Mouse (Mus musculus) spleen, adult 2 months (tissue): Measurements from ENCODE around the gene Gm13271.
"Not testable (repeated sequence)": the region's sequence is repeated elsewhere in the genome, so short reads cannot be mapped to it uniquely, and the experiment has no call there.

Experiments
- CTCF ChIP-seq: fragments of 200-500 bp; IDR thresholded peaks from 2 replicates; pipeline ENCODE4 v1.5.1; 2011; ENCODE audit warnings: mild to moderate bottlenecking, inconsistent platforms; ENCODE audit not compliant: insufficient read depth, insufficient read length, insufficient replicate concordance; ENCODE audit errors: extremely low read depth
- POLR2A ChIP-seq: fragments of 200-500 bp; IDR thresholded peaks from 2 replicates; pipeline ENCODE4 v1.6.1; 2011; ENCODE audit warnings: low read depth, low read length, inconsistent platforms

DNA sequence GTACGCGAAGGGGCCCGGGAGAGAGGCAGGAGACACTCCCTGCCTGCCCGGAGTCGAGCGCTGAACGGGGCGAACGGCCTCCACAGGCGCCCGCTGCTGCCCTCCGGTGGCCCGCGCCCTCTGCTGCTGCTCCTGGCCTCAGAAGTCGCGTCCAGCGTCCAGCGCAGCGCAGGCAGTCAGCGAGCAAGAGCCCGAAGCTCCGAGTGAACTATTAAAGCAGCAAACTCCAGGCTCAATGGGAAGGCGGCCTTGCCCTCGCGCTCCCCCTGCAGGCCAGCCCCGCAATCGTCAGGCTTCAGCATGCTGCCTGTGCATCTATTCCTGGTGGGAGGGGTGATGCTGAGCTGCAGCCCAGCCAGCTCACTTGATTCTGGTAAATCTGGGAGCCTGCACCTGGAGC is 30.7 kb downstream of the Gm13271 start, which contains the start of gene Gm13276:
- TF ChIP-seq POLR2A, CTCF: not testable (repeated sequence)
